Mouse (Mus musculus) heart, adult 9 months (tissue): ENCODE data around the gene Il6st.

Experiments
- DNase-seq, 2 experiments: peaks; one replicate each; pipeline ENCODE4 v3.0.0; 2022; ENCODE audit warnings: low spot score in 2 of 2

The Il6st gene

DNA sequence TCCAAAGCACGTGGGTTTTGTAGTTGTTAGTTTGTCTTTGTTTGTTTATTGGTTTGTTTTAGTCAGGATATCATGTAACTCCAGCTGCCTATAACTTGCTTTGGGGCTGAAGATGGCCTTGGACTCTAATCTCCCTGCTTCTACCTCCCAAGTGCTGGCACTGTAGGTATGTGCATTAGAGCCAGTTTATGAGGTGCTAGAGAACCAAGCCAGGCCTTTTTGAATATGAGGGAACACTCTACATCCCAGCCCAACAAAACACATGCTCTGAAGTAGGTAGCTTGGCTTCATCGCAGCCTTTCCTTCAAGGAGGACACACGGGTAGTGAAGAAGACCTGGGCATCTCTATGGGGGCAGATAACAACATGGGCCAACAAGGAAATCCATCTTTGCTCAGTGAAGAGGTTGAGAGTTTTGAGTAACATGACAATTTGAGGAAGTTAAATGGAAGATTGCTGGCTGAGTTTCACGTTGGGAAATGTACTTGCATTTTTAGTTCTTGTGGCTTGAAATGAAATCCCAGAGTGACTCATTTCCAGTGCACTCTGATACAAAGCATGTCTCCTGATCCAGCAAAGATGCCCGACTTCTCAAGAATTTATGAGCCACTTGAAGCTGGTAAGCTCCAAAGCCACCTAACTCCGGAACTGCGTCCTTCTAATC is 20.9 kb upstream of the Il6st start:
- no peak for DNase-seq

- no peak for DNase-seq
Measured at GRCm38 (mm10) chr13:112447108-112447665, 16.7 kb upstream of the Il6st start.

GRCm38 (mm10) chr13:112450210-112450609 is 13.7 kb upstream of the Il6st start:
- DNase-seq = no peak

- no peak for DNase-seq
Measured at GRCm38 (mm10) chr13:112457366-112457765, 6.5 kb upstream of the Il6st start.

- DNase-seq = no peak
Measured at GRCm38 (mm10) chr13:112458016-112458415, 5.9 kb upstream of the Il6st start.

DNA sequence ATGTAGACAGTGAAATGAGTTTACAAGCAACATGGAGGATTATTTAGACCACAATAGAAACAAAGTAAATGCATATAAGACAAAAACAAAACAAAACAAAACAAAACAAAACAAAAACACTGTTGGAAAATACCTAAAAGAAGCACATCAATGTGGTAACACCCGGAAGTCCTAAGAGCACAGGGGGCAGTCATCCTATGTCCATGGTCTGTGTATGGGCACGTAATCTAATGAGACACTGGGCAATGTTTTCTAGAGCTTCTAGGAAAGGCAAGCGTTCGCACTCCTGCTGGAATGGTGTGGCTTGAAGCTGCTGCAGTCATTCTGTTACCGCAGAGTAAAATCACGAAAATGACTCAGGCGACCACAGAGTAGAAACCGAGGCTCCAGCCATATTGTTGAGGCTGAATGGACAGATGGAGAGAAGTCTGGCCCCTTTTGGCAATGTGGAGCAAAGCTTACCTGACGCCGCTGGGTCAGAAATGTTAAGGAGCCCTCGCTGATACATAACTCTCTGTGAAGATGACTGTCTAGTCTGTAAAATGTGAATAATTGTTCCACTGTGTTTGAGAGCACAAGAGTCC is 5.3 kb upstream of the Il6st start:
- DNase-seq = no peak

- no peak for DNase-seq
Measured at GRCm38 (mm10) chr13:112459956-112460355, 3.9 kb upstream of the Il6st start.

DNA sequence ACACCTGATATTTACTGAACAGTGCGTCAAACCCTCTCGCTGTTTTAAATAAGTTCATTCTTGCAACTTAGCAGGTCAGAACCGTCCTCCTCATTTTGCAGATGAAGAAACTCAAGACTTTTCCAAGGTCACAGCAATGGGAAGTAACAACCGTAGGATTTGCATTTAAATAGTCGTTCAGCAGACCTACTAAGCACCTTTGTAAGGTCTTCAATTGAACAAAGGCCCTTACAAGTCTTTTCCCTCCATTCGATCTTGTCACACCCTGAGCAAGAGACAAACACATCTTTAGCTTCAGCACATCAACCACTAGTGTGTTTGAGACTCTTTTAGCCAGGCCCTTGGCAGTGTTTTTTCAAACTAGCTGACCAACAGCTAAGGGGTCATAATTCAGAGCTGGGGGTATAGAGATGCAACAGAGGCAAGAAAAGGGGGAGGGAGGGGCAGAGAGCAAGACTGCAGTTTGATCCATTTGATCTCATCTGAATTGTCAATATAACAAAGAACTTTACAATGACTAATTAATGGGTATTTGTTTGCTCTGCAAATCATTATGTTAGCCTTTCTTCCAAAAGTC is 1.4 kb upstream of the Il6st start:
- DNase-seq = no peak

- DNase-seq = no peak
Measured at GRCm38 (mm10) chr13:112463337-112463802, 500 bp upstream of the Il6st start.

GRCm38 (mm10) chr13:112464626-112465287 is 887 bp downstream of the Il6st start:
- DNase-seq = peak; percentile 51 to 54

GRCm38 (mm10) chr13:112465585-112465984 is 1.7 kb downstream of the Il6st start:
- no peak for DNase-seq

DNA sequence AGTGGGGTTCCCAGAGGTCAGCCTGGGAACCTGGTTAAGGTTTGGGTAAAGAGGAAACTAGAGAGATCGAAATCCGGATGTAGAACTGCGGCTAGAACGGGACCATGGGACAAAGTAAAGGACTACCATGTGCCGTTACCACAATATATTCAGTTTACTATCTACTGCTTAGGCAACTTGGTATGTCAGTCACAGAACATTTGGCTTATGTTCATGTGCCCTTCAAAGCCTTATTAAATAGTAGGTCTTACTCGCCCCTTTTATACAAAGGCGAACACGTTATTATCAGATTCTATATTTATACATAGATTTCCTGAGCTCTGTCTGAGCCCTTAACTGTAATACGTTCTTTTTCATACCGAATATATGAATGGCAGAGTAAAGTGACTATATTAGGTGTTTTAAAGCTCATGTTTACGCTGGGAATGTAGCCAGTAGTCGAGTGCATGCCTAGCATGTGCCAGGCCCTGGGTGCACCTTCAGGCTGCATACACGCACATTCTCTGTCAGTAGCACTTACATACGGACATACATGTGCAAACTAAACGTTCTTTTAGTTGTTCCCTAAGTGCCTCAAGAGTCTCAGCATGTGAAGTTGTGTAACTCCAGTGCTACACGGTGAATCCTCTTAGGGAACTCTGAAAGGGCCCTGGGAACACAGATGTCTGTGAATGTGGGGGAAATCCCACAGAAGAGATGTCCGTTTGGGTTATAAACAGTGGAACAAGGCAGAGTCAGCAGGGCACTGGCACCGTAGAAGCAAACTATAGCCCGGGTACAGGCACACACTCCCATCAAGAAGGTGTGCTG is 2.5 kb downstream of the Il6st start:
- peak in 1 of 2 experiments; percentile 15 for DNase-seq

DNA sequence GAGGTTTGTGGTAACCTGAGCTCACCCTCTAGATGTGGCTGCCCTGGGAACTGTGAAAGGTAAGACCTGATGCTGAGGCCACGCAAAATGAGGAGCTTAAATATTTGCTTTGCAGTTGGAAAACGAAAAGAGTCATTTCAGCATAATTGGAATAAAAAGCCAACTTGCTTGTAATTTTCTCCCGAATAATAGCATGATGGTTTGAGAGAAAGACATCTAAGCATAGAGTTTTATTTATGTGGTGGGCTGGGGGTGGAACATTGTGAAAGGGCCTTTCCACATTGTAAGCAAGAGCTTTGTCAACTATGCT is 3.0 kb downstream of the Il6st start:
- DNase-seq = no peak

DNA sequence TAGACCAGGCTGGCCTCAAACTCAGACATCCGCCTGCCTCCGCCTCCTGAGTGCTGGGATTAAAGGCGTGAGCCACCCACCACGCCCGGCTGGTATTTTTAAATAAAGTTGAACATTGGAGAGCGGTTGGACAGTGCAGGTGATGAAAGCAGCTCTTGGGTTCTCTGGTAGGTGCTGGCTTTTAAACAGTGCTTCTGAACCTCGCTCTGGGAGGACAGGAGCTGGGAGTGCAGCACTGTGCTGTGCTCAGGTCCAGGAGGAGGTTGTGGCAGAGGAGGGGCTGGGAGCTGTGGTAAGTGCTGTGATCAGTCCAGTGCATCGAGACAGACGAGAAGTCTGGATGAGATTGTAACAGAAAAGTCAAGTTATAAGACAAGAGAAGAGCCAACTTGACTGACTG is 3.5 kb downstream of the Il6st start:
- DNase-seq = no peak

DNA sequence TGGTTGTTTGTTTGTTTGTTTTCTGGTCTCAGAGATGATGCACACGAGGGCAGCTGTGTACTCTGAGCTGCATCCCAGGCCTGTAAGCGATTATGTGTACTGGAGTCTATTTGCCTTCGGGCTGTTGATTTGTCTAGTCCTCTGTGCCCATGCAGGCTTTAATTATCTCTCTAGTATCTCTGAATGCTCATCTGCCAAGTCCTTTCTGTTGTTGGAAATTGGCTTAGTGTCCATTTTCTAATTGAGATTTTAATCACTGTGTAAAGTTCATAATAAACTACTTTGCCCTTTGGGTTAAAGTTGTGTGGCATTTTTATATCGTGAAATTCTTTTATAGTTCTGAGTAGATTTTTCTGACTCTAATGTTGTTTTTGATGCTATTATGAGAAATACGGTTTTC is 5.6 kb downstream of the Il6st start:
- no peak for DNase-seq

DNA sequence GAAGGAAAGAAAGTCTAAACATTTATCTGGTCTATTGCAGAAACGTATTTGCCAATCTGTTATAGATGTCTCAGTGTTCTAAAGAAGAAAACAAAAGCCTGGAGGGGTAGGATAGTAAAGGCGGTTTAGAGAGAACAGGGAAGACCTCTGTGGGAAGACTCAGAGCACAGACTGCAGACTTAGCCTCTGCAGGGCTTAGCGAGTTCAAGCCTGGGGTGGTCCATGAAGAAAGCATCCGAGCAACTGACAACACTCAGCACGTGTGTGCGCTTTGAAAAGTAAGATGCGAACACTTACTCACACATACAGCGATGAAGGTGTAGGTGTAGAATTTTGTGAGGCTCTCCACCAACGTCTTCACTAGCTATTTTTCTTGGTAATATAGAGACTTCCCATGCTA is 7.3 kb downstream of the Il6st start:
- no peak for DNase-seq

GRCm38 (mm10) chr13:112472401-112473023 is 8.6 kb downstream of the Il6st start:
- DNase-seq = no peak

DNA sequence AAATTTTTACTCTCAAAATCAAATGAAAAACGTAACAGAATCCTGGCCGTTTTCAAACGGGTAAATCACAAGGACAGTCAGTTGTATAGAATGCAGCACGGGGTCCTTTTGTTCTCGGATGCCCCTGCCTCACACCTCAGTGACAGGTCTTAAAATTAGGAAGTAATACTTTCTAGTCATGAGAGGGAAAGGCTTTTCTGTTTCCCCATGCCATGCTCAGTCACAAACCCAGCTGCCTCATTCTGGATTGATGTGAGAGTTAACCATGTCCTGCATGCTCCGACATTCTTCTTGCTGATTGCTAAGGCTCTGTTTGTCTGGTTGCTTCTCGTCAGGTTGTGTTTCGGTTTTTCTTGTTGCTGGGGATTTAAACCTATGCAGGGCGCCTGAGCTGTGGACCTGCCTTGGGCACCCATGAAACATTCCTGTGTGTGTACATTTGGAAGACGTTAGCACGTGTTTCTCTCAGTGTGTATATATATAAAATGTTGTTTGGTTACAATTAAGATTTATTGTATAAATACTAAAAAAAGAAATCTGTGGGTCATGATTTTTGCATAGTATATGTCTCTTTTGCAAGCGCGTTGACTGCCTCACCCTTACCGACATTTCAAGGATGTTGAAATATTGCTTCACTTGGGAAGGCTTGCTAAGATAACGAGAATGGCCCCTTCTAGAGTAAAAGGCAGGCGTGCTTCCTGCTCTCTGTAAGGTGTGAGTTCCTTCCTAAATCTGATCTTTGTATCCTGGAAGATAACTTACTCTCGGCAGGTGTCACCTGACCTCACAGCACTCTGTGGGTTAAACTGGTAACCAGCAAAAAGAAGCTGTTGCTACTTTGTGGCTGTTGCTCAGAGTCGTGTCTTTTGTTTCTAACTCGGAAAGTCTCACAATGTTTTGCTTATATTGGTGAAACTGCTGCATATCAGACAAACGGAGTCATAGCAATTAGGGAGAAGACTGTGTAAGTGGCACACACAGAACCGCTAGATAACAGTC is 10.2 kb downstream of the Il6st start:
- no peak for DNase-seq

- no peak for DNase-seq
Measured at GRCm38 (mm10) chr13:112479032-112479431, 15.2 kb downstream of the Il6st start.

DNA sequence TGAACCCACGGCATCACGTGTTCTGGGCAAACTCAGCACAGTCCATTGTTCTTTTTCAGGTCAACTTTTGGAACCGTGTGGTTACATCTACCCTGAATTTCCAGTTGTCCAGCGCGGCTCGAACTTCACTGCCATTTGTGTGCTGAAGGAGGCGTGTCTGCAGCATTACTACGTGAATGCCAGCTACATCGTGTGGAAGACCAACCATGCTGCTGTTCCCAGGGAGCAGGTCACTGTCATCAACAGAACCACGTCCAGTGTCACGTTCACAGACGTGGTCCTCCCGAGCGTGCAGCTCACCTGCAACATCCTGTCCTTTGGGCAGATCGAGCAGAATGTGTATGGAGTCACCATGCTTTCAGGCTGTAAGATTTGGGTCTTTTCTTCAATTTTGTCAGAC is 16.1 kb downstream of the Il6st start:
- no peak for DNase-seq
